Mouse (Mus musculus) urinary bladder, adult 2 months (tissue): ENCODE results near the gene Ptpn5. TPM values are rescaled to one million over a fixed set of nuclear protein-coding genes. Genes with fewer than 3 reads are reported as not detected.

Source experiments
- DNase-seq: peaks from one replicate; pipeline ENCODE4 v3.0.0; 2022; ENCODE audit warnings: low spot score
- polyA plus RNA-seq: library from polyadenylated mRNA; depleted of rRNA; stranded (reverse); fragments of >200 nt; gene quantifications from 2 replicates; pipeline ENCODE4 v1.2.3, GENCODE M21; 2012

The Ptpn5 gene
- polyA plus RNA-seq, 1 experiment = 0.08 TPM

DNA sequence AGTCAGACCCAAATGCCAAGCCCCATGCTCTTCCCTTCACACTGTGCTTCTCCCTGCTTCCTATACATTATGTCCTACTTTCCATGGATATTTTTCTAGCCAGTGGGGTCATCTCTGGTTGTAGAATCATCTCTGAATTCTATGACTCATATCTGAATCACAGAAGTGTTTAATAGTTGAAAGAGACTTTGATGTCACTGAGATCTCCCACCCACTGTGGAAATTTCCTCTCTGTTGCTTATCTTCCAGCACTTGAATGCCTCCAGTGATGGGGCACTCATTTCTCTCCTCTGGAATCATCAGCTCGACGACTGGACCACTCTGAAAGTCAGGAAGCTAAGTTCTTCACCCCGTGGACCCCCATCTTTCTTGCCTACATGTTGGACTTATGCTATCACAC lies 22.4 kb downstream of the Ptpn5 start:
- no peak for DNase-seq

DNA sequence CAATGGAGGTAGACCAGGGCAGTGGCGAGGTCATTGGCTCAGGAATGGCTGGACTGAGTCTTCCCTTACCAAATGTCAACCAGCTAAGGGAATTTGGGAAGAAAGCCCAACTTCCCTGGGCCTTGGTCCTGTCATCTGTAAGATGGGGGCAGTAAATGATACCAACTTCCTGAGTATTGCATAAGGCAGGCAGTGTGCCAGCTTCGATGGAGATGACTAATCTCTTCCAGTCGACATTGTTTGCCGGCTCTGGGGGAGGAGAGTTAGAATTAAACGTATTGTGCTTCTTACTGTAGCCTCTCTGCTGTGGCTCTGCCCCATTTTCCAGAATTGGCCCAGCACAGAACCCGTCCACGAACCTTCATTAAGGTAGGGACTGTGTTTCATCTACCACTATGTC lies 23.0 kb downstream of the Ptpn5 start:
- DNase-seq = no peak

DNA sequence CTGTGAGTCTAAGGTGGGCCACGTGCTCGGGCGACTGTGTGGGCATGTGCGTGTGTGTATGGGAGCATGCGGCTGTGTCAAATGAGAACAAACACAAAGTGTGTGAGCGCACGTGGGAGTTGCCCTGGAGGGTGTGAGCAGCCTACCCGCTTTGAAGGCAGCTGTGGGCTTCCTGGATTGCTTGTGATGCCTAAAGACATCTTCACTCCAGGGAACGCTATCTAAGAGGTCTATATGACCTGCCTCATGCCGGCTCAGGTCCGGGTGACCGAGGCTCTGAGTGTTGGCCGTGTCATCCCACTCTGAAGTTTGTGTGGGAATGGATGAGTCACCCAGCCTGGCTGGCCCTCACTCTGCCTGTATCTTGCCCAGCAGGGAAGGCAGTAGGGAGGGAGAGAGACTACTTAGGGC lies 24.7 kb downstream of the Ptpn5 start:
- DNase-seq = no peak

DNA sequence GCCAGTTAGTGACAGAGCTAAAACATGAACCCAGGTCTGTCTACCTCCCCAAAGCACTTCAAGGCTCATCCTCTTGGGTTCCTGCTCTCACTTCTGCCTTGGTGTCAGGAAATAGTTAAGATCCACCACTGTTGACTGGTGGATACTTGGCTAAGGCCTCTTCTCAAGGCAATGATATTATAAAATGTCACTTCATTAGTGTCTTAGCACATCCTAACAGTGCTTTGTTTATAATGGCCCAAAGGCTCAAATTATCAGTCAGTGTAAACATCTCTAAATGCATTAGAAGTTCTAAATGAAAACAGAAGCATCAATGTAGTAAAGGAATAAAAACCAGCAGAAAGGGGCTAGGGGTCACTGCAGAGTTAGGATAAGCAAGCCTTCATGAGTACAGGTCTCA lies 26.5 kb downstream of the Ptpn5 start:
- no peak for DNase-seq

DNA sequence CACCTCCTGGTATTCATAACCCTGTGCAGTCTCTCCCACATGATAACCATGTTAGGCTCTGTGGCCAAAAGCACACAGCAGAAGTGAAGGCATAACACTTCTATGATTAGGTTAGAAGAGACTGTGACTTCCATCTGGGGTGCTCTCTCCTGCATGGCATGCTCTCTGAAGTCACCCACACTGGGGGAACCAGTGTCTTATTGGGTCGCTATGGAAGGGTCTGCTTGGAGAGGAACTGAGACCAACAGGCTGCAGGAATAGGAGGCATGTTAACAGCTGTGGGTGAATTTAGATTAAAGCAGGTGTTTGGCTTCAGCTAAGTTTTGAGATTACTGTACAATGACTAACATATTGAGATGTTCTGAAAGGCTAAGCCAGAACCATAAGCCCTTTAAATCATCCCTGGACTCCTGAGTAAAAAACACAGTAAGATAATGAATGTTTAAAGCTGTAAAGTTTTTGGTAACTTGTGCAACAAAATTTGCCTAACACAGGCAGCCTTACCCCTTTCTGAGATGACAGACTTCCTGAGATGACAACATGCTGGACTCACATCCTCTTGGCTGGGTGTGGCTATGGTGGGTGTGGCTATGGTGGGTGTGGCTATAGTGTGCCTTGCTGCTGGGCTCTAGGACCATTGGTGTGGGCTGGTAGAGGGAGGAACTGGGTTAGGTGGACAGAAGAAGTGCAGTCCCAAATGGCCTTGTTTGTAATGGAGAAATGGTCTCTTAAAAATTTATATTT lies 29.6 kb downstream of the Ptpn5 start:
- DNase-seq = no peak

DNA sequence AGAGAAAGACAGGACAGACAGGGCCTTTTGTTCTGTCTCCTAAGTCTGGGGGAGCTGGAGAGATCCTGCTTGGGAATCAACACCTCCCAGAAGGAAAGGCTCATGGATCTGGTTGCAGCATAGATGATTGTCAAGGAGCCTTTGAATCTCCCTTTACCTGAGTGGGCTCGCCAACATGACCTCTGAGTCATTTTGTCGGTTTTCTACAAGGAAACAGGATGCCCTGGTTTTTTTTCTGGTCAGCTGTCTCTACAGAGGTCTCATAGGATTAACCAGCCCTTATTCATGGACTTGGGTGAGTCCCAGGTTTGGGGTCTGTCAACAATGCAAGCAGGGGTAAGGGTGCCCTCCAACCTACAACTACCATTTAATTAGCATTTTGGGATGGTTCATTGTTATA lies 30.5 kb downstream of the Ptpn5 start:
- no peak for DNase-seq

DNA sequence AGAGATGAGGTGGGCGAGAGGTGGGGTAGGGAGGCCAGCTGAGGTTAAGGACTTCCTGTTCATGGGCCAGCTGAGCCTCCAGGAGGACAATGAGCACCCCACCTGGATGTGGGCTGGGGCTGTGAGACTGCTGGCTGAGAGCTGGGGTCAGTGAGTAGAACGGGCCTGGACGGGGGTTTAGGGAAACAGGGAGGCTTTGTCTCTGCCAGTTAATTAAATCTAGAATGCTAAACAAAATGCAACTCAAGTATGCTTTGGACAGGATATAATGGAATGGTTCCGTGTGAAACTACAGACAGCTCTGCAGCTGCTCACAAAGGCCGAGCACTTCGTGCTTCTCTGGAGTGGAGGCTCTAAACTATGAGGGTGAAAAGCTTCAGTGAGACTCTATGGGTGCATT lies 32.9 kb downstream of the Ptpn5 start:
- DNase-seq = no peak

DNA sequence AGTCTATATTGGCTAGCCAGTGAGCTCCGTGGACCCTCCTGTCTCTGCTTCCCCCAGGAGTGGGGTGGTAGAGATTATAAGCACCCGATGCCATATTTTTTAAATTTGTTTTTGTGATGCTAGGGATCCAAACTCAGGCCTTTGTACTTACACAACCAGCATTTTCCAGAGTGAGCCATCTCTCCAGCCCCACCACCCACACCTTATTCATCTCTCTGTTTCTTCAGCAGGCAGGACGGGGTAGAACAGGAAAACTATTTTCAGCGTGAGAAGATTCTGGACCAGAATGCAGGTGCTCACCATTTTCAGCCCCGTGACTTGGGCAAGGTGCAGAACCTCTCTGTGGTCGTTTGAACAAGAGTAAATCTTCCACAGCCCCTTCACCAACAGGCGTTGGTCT lies 34.2 kb downstream of the Ptpn5 start:
- no peak for DNase-seq

DNA sequence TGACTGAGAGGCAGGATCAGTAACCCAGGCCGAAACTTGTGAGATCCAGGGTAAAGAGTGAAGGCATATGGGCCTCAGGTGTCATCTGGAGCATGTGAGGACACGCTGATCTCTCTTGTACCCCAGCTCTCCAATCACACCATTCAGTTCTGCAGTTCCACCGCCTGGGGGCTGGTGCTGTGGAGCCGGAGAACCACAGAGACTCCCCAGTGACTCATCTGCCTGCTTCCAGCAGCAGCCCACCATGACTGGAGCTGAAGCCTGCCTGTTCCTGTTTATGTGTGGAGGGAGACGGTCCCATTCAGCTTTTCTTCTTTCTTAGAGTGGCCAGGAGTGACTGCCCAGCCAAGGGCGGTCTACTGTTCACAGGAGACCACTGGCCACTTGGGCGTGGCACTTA lies 35.4 kb downstream of the Ptpn5 start:
- no peak for DNase-seq

DNA sequence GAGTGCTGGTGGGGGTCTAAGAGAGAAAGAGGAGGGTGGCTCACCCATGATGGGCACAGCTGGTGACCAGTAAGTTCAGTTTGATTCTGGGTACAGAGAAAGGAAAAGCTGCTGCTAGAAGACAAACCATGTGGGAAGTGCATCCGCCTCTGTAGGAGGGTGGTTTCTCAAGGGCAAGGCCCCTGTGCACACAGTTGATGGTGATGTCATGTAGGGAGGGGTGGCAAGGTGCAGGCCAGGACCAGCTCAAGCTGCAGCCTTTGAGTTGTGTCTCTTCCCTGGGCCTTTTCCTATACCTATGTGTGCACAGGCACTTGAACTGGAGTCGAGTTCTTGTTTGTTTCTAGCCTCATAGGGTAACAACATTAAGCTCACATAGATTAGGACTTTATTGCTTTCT lies 38.5 kb downstream of the Ptpn5 start:
- no peak for DNase-seq

DNA sequence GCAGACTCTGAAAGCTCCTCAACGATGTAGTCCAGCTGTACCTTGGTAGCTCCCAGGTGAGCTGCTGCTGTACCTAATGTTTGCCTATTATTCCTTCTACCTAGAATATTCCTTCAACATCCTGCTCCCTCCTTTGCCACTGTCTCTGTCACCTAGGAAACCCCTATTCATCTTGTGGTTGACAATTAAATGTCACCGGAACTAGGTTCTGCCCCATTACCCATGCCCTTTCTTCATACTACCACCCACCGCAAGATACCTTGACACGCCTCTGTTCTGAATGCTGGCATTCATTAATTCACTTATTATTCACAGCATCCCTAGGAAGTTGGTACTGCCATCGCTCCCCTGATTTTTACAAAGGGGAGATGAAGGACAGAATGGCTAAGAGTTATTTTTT lies 39.5 kb downstream of the Ptpn5 start:
- DNase-seq = no peak

DNA sequence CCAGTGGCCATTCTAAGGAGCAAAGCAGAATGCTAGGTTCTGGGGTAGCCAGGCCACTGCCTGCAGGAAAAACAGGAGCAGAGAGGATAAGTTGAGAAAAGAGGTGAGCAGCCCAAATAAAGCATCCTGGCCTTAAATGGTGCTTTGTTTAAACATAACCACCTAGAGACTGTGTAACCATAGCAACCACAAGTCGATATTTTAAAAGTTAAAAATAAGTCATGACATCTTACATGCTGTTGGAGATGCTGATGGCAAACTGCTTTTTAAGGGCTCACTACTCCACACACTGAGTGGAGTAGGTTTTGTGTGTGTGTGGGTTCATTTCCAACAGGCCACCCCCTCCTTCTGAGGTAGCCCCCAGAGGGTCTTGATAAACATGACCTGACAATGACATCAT lies 48.4 kb downstream of the Ptpn5 start:
- no peak for DNase-seq

DNA sequence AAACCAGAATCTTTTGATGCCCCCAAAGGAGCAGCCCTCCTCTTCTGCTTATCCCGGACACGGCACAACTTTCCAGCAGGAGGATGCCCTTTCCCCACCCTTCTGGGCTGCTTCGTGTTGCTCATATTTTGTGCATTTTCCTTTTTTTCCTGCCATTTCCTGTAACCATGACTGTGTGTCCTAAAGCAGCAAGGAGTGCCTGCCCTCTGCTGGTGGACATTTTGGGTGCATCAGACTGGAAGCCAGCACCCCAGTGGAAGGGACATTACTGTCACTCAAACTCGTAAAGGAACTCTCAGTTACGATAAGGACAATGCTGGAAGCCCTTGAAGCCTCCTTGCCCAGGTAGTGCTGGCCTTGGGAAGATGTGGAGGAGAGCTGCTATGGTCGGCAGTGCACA lies 52.2 kb downstream of the Ptpn5 start:
- peak; percentile 40 for DNase-seq

DNA sequence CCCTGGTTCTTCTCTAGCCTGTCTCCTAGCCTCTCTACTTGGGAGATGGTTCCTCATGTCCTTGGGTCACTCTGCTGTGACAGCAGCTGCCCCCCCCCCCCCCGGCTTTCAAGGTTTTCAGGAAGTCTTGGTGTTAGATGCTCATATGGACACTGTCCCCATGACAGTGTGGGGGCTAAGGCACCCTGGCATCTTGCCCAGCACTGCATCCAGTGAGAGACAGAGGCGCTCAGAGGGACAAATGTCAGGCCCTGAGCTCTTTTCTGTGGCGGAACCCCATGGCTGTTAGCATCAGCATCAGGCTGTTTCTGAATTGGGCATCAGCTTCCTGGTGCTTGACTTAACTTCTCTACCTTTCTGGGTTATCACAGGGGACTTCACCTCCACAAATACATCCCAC lies 52.6 kb downstream of the Ptpn5 start:
- DNase-seq = no peak

DNA sequence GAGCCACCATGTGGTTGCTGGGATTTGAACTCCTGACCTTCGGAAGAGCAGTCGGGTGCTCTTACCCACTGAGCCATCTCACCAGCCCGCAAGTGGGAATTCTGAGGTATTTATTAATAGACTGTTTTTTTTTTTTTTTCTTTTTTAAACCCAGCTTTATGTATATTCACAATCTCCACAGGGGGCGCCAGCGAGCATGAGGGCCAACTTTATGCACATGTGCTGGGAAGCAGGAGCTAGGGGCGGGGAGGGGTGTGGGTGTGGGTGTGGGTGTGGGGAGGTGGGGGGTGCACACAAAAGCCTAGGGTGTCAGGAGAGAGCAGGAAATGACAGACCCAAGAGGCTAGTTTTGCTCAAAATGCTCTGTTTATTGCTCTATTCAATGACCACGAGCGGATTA lies 56.0 kb downstream of the Ptpn5 start:
- DNase-seq = no peak

DNA sequence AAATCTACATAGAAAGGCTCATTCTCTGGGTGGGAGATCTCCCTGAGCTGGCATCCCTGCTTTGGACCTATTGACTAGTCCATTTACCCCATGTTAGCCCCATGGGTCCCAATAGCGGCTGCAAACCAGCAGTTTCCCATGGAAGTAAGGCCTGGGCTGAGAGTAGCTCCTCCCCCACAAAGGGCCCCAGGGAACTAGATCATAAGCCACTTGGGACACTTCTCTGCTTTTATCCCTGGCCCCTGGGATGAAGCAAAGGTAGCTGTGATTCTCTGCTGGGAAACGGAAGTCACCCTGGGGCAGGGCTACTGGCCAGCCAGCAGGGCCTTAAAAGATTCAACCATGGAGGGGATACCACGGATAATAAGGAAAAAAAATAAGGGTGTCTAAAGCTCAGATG lies 56.8 kb downstream of the Ptpn5 start:
- no peak for DNase-seq

DNA sequence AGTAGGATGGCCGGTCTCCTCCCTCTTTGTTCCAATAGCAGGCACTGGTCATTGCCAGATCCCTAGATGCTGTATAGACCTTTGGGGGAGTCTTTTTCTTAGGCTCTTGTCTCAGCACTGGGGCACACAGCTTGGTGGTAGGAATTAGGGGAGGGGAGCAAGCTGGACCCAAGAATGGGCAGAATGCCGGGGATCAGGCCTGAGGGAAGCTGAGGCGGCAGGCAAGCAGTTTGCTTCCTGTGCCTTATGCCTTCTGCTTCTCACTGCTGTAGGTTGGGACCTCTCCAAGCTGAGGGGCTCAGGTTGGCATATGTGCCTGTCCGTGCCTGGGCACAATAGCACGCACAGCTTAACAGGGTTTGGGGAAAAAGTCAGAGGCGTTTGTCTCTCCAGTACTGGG lies 57.3 kb downstream of the Ptpn5 start:
- DNase-seq = no peak

DNA sequence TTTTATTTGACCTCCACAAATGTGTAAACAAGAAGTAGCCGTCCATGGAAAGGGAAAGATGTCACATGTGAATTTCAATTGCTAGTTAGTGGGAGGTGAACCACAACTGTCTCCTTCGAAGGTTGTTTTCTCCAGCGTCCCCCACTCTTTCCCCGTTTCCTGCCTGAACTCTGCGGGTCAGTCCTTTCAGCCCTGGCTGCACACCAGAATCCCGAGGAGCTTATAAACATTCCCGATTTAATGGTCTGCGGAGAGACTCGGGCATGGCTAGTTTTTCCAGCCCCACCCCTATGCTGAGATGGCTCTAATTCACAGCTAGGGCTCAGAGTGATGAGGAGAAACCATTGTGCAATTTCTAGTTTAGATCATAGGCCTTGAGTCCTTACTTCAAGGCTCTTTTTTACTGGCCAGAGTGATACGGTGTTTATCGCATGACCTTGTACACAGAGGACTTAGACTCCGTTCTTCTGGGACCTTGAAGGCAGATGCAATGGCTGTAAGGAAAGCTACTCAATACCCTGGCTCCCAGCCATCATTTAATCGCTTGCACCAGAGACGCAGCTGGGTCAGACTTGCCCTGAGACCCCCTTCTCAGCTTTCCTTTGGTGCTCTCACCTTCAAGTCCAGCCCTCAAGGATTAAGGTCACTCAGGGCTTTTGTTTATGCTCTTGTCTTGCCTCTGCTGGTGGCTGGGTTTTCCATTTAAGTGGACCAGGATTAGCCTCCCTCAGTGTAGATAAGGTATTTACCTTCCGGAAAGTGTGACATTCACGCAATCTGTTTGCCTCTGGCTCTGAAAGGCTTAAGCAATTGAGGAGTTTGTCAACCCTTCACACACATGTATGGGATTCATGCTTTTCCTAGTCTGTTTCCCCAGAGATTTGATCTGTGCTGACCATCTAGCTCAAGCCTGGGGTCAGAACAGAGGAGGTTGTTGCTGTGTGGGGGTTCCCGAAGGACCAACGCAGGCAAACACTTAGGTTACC lies 59.7 kb downstream of the Ptpn5 start:
- DNase-seq = no peak

DNA sequence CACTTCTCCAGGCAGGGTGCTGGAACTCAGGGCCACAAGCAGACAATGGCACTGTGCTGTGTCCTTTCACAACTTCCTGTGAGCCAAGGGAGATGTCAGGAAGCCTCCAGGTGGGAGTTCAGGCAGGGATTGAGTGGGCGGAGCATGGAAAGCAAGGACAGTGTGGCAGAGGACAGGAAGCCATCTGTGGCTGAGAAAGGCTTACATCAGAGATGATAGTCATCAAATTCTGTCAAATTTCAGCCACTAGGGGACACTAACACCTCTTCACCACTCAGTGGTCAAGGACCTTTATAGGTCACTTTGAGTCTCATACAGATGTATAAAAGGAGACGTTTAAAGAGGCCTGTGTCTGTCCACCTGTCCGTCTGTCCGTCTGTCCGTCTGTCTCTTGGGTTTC lies 60.9 kb downstream of the Ptpn5 start:
- DNase-seq = no peak

DNA sequence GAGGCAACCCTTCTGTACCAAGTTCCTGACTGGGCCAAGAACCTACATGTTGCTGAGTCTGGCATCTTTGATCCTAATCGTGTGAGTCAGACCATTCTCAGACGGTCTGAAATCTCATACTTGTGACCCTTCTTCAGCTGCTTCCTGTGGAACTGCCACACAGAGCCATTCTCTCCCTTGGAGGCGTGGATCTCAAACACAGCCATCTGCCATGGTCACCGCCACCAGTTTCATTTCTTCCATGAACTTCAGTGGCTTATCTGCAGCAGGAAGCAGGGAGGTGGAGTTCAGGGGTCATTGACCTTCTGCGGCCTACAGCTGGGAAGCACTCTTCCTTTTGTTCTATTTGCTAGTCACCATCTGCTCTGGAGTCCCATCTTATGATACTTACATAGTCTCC lies 65.6 kb downstream of the Ptpn5 start:
- no peak for DNase-seq

DNA sequence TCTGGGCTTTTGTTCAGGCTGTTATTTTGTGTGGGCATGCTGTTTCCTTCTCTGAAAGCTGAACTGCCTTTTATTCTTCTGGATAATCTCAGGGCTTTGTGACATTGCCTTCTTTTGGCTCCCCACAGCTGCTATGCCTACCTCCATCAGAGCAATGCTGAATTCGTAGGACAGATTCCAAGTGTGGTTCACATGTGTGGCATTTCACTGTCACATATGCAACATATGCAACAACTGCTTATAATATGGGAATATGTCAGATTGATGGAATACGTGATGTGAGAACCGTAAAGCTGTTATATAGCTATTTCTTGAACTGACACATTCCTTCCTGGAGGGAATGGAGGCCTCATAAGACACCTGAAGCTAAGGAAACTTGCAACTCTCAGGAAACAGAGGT lies 66.5 kb downstream of the Ptpn5 start:
- DNase-seq = no peak

DNA sequence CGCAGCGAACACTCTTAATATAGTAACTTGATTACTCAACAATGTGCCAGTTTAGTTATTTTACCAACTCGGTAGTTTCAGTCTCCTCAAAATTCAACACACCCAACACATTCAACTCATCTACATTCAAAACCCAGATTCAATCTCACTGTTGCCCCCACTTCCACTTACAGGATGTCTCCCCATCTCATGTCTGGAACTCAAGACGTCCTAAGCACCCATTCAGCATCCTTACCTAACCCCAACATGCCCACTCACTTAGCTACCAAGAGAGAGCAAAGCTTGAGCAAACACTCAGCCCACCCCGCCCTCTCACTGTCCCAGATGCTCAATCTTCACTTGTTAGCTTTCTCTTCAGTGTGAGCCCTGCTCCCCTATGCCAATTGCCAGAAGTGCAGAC lies 71.9 kb downstream of the Ptpn5 start:
- no peak for DNase-seq

DNA sequence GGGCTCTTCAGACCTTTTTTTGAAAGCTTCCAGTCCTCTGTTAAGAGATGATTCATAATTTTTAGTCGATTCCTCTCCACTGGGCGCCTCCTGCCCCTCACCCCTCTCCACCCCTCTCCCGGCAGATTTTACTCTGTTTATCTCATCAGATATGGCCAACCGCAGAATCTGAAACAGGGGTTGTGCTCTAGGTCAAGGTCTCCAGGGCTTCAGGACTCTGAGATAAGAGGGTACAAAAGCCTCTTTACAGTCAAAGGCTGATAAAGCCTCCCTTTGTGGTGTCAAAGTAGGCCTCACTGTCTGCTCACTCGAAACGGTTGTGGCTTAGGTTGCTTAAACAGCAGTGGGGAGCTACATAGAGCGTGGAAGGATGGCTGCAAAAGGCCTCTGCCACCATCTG lies 74.1 kb downstream of the Ptpn5 start:
- DNase-seq = no peak
